Mouse (Mus musculus): ENCODE results near the gene Tmc3.

GRCm38 (mm10) chr7:83648807-83649206 is 64.1 kb downstream of the Tmc3 start:
- TF ChIP-seq CTCF (IDR thresholded peaks at IDR 0.05; ENCODE audit: insufficient read depth, low read length) (no peak), POLR2A (IDR thresholded peaks at IDR 0.05; ENCODE audit: borderline replicate concordance, extremely low read depth, low read depth, low read length) (no peak)

Measured in lung, adult 2 months (tissue).